Mouse (Mus musculus): ENCODE measurements around the gene Gm20388. TPM values are rescaled to one million over a fixed set of nuclear protein-coding genes. Genes with fewer than 3 reads are reported as not detected.

Gm20388 gene
- polyA plus RNA-seq, 1 experiment from 2014 or later: not detected

- no peak overlapping the region for H3K4me3 ChIP-seq
- no peak overlapping the region for H3K4me2 ChIP-seq (replicated peaks)
- no peak overlapping the region for H3K9ac ChIP-seq
- no peak overlapping the region for H3K27ac ChIP-seq
- H3K9me3 ChIP-seq: no peaks in the 10 kb centered on the region
- H3K27me3 ChIP-seq: no peaks in the 10 kb centered on the region
- H3K36me3 ChIP-seq: no peaks in the 10 kb centered on the region
- 51% methylated on average over 2 of the region's 2 CpGs for WGBS
- ATAC-seq (ENCODE audit: insufficient number of reproducible peaks, insufficient read depth, low FRiP score, low TSS enrichment): no peak
- H3K4me1 ChIP-seq: peaks cover 14% of the 10 kb centered on the region; the same call in 1 of the 2 replicates
These were observed 3806.5 kb downstream of the Gm20388 start for GRCm38 (mm10) chr8:123717104-123717503.

GRCm38 (mm10) chr8:123717516-123718490, 3807.2 kb downstream of the Gm20388 start:
- Histone ChIP-seq H3K9ac (no peak overlapping the region), H3K27ac (no peak overlapping the region), H3K9me3 (no peaks in the 10 kb centered on the region), H3K36me3 (no peaks in the 10 kb centered on the region), H3K4me2 (replicated peaks) (no peak overlapping the region), H3K4me3 (no peak overlapping the region), H3K4me1 (peaks cover 14% of the 10 kb centered on the region; the same call in 1 of the 2 replicates), H3K27me3 (no peaks in the 10 kb centered on the region)
- ATAC-seq (ENCODE audit: insufficient number of reproducible peaks, insufficient read depth, low FRiP score, low TSS enrichment): no peak; the same call in 1 of the 2 replicates
- 70% methylated on average over 15 of the region's 15 CpGs for WGBS

DNA sequence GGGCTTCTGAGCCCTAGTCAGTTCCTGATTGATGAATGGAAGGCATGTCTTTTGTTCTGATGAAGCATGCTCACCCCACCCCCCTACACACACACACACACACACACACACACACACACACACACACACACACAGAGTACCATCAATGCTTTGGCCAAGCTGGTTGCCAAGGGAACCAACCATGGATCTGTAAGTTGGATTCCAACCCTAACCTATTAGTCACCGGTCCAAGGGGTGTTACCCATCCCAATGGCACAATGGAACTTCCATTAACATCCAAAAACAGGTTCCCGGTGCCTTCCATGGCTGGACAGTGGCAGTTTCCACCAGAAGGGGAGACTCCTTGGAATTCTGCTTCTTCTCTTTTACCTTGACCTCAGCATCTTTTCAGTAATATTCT, 3808.1 kb downstream of the Gm20388 start:
- no peak overlapping the region for H3K4me3 ChIP-seq
- no peak overlapping the region for H3K4me2 ChIP-seq (replicated peaks)
- no peaks in the 10 kb centered on the region for H3K9me3 ChIP-seq
- H3K9ac ChIP-seq: no peak overlapping the region
- no peaks in the 10 kb centered on the region for H3K27me3 ChIP-seq
- 91% methylated on average over 2 of the region's 2 CpGs for WGBS
- no peak overlapping the region for H3K27ac ChIP-seq
- no peak for ATAC-seq (ENCODE audit: insufficient number of reproducible peaks, insufficient read depth, low FRiP score, low TSS enrichment)
- peaks cover 14% of the 10 kb centered on the region; the same call in 1 of the 2 replicates for H3K4me1 ChIP-seq
- H3K36me3 ChIP-seq: no peaks in the 10 kb centered on the region

DNA sequence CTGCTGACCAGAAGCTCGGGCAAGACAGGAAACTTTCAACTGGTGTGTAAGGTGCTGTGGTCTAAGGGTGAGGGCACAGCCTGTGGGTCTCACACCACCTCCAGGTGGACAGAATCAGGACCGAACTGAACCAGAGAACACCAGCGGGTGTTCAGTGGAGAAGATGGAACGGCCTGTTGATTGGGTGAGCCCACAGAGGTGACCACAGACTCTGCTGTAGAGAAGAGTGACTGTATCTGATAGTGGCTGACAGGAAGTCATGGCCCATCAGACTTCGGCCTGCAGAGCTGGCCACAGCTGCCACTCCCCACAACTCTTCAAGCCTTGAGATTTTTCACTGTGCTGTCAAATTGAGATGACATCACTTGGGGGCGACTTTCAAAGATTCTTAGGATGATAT, 3808.6 kb downstream of the Gm20388 start:
- Histone ChIP-seq H3K9me3 (no peaks in the 10 kb centered on the region), H3K27me3 (no peaks in the 10 kb centered on the region), H3K4me1 (peaks cover 14% of the 10 kb centered on the region; the same call in 1 of the 2 replicates), H3K4me3 (no peak overlapping the region), H3K9ac (no peak overlapping the region), H3K4me2 (replicated peaks) (no peak overlapping the region), H3K36me3 (no peaks in the 10 kb centered on the region), H3K27ac (no peak overlapping the region)
- 79% methylated on average over 6 of the region's 6 CpGs for WGBS
- ATAC-seq (ENCODE audit: insufficient number of reproducible peaks, insufficient read depth, low FRiP score, low TSS enrichment): no peak

DNA sequence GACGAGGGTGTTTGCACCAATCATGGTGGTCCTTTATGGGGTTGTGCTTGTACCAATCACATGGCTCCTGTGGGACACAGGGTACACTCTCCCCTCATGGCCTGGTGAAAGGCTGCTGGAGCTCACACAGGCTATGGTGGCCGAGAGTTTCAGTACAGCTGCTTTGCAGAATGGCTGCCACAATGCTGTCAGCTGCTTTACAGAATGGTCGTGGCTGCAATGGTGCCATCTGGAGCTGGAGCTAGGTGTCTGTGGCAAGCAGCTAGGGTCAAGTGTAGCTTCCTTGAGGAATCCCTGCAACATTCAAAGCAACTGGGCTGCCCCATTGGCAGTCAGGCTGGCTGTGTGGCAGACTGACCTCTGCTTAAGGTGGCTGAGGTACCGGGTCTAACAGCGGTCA, 3809.2 kb downstream of the Gm20388 start:
- WGBS: 68% methylated on average over 5 of the region's 5 CpGs
- no peaks in the 10 kb centered on the region for H3K36me3 ChIP-seq
- no peak overlapping the region for H3K4me2 ChIP-seq (replicated peaks)
- no peak for ATAC-seq (ENCODE audit: insufficient number of reproducible peaks, insufficient read depth, low FRiP score, low TSS enrichment)
- no peaks in the 10 kb centered on the region for H3K9me3 ChIP-seq
- no peak overlapping the region for H3K27ac ChIP-seq
- H3K4me3 ChIP-seq: no peak overlapping the region
- H3K27me3 ChIP-seq: no peaks in the 10 kb centered on the region
- peaks cover 14% of the 10 kb centered on the region; the same call in 1 of the 2 replicates for H3K4me1 ChIP-seq
- H3K9ac ChIP-seq: no peak overlapping the region

- no peak overlapping the region for H3K9ac ChIP-seq
- peak overlapping the region; percentile 8; the same call in 1 of the 2 replicates for H3K4me2 ChIP-seq (replicated peaks)
- H3K9me3 ChIP-seq: no peaks in the 10 kb centered on the region
- ATAC-seq (ENCODE audit: insufficient number of reproducible peaks, insufficient read depth, low FRiP score, low TSS enrichment): no peak
- H3K4me1 ChIP-seq: peaks cover 14% of the 10 kb centered on the region; the same call in 1 of the 2 replicates
- H3K4me3 ChIP-seq: no peak overlapping the region
- no peaks in the 10 kb centered on the region for H3K27me3 ChIP-seq
- 35% methylated on average over 12 of the region's 12 CpGs for WGBS
- no peaks in the 10 kb centered on the region for H3K36me3 ChIP-seq
- no peak overlapping the region for H3K27ac ChIP-seq
These were observed 3809.9 kb downstream of the Gm20388 start for GRCm38 (mm10) chr8:123720471-123721001.

DNA sequence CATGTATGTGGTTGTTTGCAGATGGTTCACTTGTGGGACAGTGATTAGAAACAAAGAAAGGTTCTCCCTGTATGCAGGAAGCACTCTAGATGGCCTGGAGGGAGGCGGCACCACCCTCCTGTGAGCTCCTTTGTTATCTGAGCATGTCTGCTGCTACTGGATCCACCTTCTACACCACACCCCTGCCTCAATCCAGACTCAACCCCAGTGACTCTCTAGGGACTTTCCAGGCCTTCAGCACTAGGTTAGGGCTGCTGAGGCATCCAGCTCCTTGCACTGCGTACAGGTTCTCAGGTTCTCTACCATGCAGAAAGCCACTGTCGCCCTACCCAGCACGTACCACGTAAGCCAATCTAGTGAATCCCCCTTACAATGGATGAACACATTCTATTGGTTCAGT, 3811.6 kb downstream of the Gm20388 start:
- 85% methylated on average over 5 of the region's 5 CpGs for WGBS
- Histone ChIP-seq H3K4me3 (no peak overlapping the region), H3K27me3 (no peaks in the 10 kb centered on the region), H3K36me3 (no peaks in the 10 kb centered on the region), H3K27ac (no peak overlapping the region), H3K9me3 (no peaks in the 10 kb centered on the region), H3K4me1 (0 out of 2 replicates have a peak, but pooled peaks cover 8% of the 10 kb centered on the region), H3K4me2 (replicated peaks) (no peak overlapping the region), H3K9ac (no peak overlapping the region)
- ATAC-seq (ENCODE audit: insufficient number of reproducible peaks, insufficient read depth, low FRiP score, low TSS enrichment): no peak

- no peaks in the 10 kb centered on the region for H3K36me3 ChIP-seq
- no peak overlapping the region for H3K4me2 ChIP-seq (replicated peaks)
- no peak overlapping the region for H3K27ac ChIP-seq
- no peak overlapping the region for H3K9ac ChIP-seq
- no peaks in the 10 kb centered on the region; the same call in 1 of the 2 replicates for H3K27me3 ChIP-seq
- H3K4me3 ChIP-seq: no peak overlapping the region
- 90% methylated on average over 10 of the region's 10 CpGs for WGBS
- no peaks in the 10 kb centered on the region for H3K9me3 ChIP-seq
- no peak for ATAC-seq (ENCODE audit: insufficient number of reproducible peaks, insufficient read depth, low FRiP score, low TSS enrichment)
- H3K4me1 ChIP-seq: peaks cover 20% of the 10 kb centered on the region
These were observed 3814.1 kb downstream of the Gm20388 start for GRCm38 (mm10) chr8:123724752-123725151.

DNA sequence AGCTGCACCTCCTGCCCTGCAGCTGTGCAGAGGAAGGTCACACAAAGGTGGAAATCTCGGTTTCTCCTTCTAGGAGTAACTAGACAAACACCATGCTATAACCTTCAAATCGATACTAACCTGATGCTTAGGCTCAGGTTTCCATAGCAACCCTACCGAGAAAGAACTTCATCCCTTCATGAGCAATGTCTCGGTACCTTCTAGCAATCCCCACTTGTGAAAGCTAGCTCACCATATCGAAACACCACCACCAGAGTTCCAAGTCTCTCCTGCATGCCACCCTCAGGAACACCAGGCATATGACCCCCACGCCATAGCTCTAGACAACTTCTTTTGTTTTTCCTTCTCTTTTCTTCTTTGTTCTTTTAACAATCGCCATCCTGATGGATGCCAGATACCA, 3814.6 kb downstream of the Gm20388 start:
- Histone ChIP-seq H3K4me2 (replicated peaks) (no peak overlapping the region), H3K9me3 (no peaks in the 10 kb centered on the region), H3K4me3 (no peak overlapping the region), H3K36me3 (no peaks in the 10 kb centered on the region), H3K27me3 (no peaks in the 10 kb centered on the region; the same call in 1 of the 2 replicates), H3K4me1 (peaks cover 20% of the 10 kb centered on the region), H3K27ac (no peak overlapping the region), H3K9ac (no peak overlapping the region)
- WGBS: 72% methylated on average over 7 of the region's 7 CpGs
- no peak for ATAC-seq (ENCODE audit: insufficient number of reproducible peaks, insufficient read depth, low FRiP score, low TSS enrichment)

- H3K4me1 ChIP-seq: peaks cover 15% of the 10 kb centered on the region
- 90% methylated on average over 6 of the region's 6 CpGs for WGBS
- ATAC-seq (ENCODE audit: insufficient number of reproducible peaks, insufficient read depth, low FRiP score, low TSS enrichment): no peak
- no peak overlapping the region for H3K4me2 ChIP-seq (replicated peaks)
- no peaks in the 10 kb centered on the region for H3K36me3 ChIP-seq
- no peaks in the 10 kb centered on the region for H3K9me3 ChIP-seq
- H3K4me3 ChIP-seq: no peak overlapping the region
- H3K27ac ChIP-seq: no peak overlapping the region
- H3K27me3 ChIP-seq: no peaks in the 10 kb centered on the region; the same call in 1 of the 2 replicates
- no peak overlapping the region for H3K9ac ChIP-seq
These were observed 3816.1 kb downstream of the Gm20388 start for GRCm38 (mm10) chr8:123726759-123727158.

GRCm38 (mm10) chr8:123729055-123729785, 3818.6 kb downstream of the Gm20388 start:
- ATAC-seq (ENCODE audit: insufficient number of reproducible peaks, insufficient read depth, low FRiP score, low TSS enrichment): 0 out of 2 replicates have a peak, but pooled peaks have one; percentile 56
- H3K9me3 ChIP-seq: no peaks in the 10 kb centered on the region
- no peaks in the 10 kb centered on the region; the same call in 1 of the 2 replicates for H3K27me3 ChIP-seq
- peak overlapping the region; percentile 33 for H3K4me2 ChIP-seq (replicated peaks)
- H3K27ac ChIP-seq: no peak overlapping the region
- no peaks in the 10 kb centered on the region for H3K36me3 ChIP-seq
- H3K4me3 ChIP-seq: no peak overlapping the region
- peaks cover 15% of the 10 kb centered on the region for H3K4me1 ChIP-seq
- no peak overlapping the region for H3K9ac ChIP-seq
- 20% methylated on average over 20 of the region's 20 CpGs for WGBS
